Mouse (Mus musculus): ENCODE measurements around the gene Klhl40. TPM values are rescaled to one million over a fixed set of nuclear protein-coding genes. Genes with fewer than 3 reads are reported as not detected.

Klhl40 gene
- polyA plus RNA-seq, 1 experiment from 2014 or later, result 0.43 TPM

GRCm38 (mm10) chr9:121826356-121826755 is 48.9 kb downstream of the Klhl40 start:
- no peak for ATAC-seq
- no peaks in the 10 kb centered on the region for H3K27me3 ChIP-seq (replicated peaks; ENCODE audit: control insufficient read depth, insufficient read depth, low read length)
- H3K4me3 ChIP-seq (ENCODE audit: low read depth, low read length), result no peak overlapping the region
- no peak for TF ChIP-seq CTCF (IDR thresholded peaks at IDR 0.05; ENCODE audit: low read depth)
- no peak overlapping the region for H3K4me2 ChIP-seq (replicated peaks; ENCODE audit: low read depth)
- no peaks in the 10 kb centered on the region for H3K9me3 ChIP-seq (ENCODE audit: control insufficient read depth)
- H3K36me3 ChIP-seq (ENCODE audit: control insufficient read depth, insufficient read depth), result no peaks in the 10 kb centered on the region
- no peak overlapping the region for H3K27ac ChIP-seq (ENCODE audit: low read depth, low read length)
- no peaks in the 10 kb centered on the region for H3K4me1 ChIP-seq (replicated peaks; ENCODE audit: control insufficient read depth, insufficient read depth, low read length)
- no peak overlapping the region for H3K9ac ChIP-seq (ENCODE audit: low read depth, low read length)
- 90% methylated on average over 3 of the region's 3 CpGs for WGBS

- Histone ChIP-seq H3K4me1 (replicated peaks; ENCODE audit: control insufficient read depth, insufficient read depth, low read length) (no peaks in the 10 kb centered on the region), H3K36me3 (ENCODE audit: control insufficient read depth, insufficient read depth) (no peaks in the 10 kb centered on the region), H3K27me3 (replicated peaks; ENCODE audit: control insufficient read depth, insufficient read depth, low read length) (no peaks in the 10 kb centered on the region), H3K27ac (ENCODE audit: low read depth, low read length) (no peak overlapping the region), H3K9ac (ENCODE audit: low read depth, low read length) (no peak overlapping the region), H3K4me2 (replicated peaks; ENCODE audit: low read depth) (no peak overlapping the region), H3K4me3 (ENCODE audit: low read depth, low read length) (no peak overlapping the region), H3K9me3 (ENCODE audit: control insufficient read depth) (no peaks in the 10 kb centered on the region)
- WGBS, result 61% methylated on average over 6 of the region's 6 CpGs
- ATAC-seq, result no peak
- no peak for TF ChIP-seq CTCF (IDR thresholded peaks at IDR 0.05; ENCODE audit: low read depth)
These were observed 50.9 kb downstream of the Klhl40 start for GRCm38 (mm10) chr9:121828314-121828713.

DNA sequence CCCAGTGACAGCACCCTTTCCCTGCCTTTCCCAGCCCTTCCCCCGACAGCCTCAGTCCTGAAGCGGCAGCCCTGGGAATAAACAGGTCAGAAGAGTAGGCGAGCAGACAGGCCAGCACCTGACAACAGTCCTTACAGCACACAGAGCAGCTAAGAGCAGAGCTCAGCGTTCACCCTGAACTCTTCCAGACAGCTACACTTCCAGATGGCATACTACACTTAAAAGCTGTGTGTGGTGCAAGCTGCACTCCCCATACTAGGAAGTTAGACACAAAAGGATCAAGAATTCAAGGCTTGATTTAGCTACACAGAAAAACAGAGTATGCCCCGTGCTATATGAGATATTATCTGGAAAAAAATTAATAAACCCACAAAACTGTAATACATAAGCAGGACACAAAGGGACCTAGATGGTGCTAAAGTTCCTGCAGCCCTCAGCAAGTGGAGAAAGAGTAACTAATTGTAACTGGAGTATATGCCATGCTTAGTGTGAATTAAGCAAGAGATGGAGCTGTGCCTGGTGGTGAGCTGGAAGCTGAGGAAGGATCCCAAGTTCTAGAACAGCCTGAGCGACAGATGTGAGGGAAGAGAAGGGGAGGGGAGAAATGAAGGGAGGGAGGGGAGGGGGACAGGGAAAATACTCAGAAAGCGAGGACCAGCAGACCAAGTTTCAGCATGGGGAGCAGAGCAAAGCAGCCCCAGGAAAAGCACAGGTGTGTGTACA is 52.0 kb downstream of the Klhl40 start:
- H3K4me3 ChIP-seq (ENCODE audit: low read depth, low read length), result no peak overlapping the region
- no peak for TF ChIP-seq CTCF (IDR thresholded peaks at IDR 0.05; ENCODE audit: low read depth)
- no peak overlapping the region for H3K4me2 ChIP-seq (replicated peaks; ENCODE audit: low read depth)
- H3K9ac ChIP-seq (ENCODE audit: low read depth, low read length), result no peak overlapping the region
- H3K36me3 ChIP-seq (ENCODE audit: control insufficient read depth, insufficient read depth), result no peaks in the 10 kb centered on the region
- H3K27me3 ChIP-seq (replicated peaks; ENCODE audit: control insufficient read depth, insufficient read depth, low read length), result no peaks in the 10 kb centered on the region
- H3K4me1 ChIP-seq (replicated peaks; ENCODE audit: control insufficient read depth, insufficient read depth, low read length), result no peaks in the 10 kb centered on the region
- no peak overlapping the region for H3K27ac ChIP-seq (ENCODE audit: low read depth, low read length)
- H3K9me3 ChIP-seq (ENCODE audit: control insufficient read depth), result no peaks in the 10 kb centered on the region
- 68% methylated on average over 7 of the region's 7 CpGs for WGBS
- ATAC-seq, result no peak

- Histone ChIP-seq H3K27me3 (replicated peaks; ENCODE audit: control insufficient read depth, insufficient read depth, low read length) (no peaks in the 10 kb centered on the region), H3K36me3 (ENCODE audit: control insufficient read depth, insufficient read depth) (no peaks in the 10 kb centered on the region), H3K4me1 (replicated peaks; ENCODE audit: control insufficient read depth, insufficient read depth, low read length) (no peaks in the 10 kb centered on the region), H3K9me3 (ENCODE audit: control insufficient read depth) (no peaks in the 10 kb centered on the region), H3K27ac (ENCODE audit: low read depth, low read length) (no peak overlapping the region), H3K9ac (ENCODE audit: low read depth, low read length) (no peak overlapping the region), H3K4me3 (ENCODE audit: low read depth, low read length) (no peak overlapping the region), H3K4me2 (replicated peaks; ENCODE audit: low read depth) (no peak overlapping the region)
- ATAC-seq, result 0 out of 2 replicates have a peak, but pooled peaks have one; percentile 33
- peak; percentile 77 for TF ChIP-seq CTCF (IDR thresholded peaks at IDR 0.05; ENCODE audit: low read depth)
- 76% methylated on average over 6 of the region's 6 CpGs for WGBS
These were observed 53.0 kb downstream of the Klhl40 start for GRCm38 (mm10) chr9:121830243-121830955.

GRCm38 (mm10) chr9:121830956-121831293 is 53.5 kb downstream of the Klhl40 start:
- ATAC-seq, result no peak
- no peaks in the 10 kb centered on the region for H3K36me3 ChIP-seq (ENCODE audit: control insufficient read depth, insufficient read depth)
- WGBS, result 18% methylated on average over 6 of the region's 6 CpGs
- no peak overlapping the region for H3K4me3 ChIP-seq (ENCODE audit: low read depth, low read length)
- H3K4me2 ChIP-seq (replicated peaks; ENCODE audit: low read depth), result no peak overlapping the region
- TF ChIP-seq CTCF (IDR thresholded peaks at IDR 0.05; ENCODE audit: low read depth), result peak; percentile 86
- no peaks in the 10 kb centered on the region for H3K9me3 ChIP-seq (ENCODE audit: control insufficient read depth)
- H3K27ac ChIP-seq (ENCODE audit: low read depth, low read length), result no peak overlapping the region
- no peaks in the 10 kb centered on the region for H3K27me3 ChIP-seq (replicated peaks; ENCODE audit: control insufficient read depth, insufficient read depth, low read length)
- H3K9ac ChIP-seq (ENCODE audit: low read depth, low read length), result no peak overlapping the region
- H3K4me1 ChIP-seq (replicated peaks; ENCODE audit: control insufficient read depth, insufficient read depth, low read length), result no peaks in the 10 kb centered on the region

Other genes starting within 250 kb of the Klhl40 start
- 0.34 TPM in 1 of 2 replicates, not detected in the other for gene Lyzl4, start 135.5 kb upstream of the Klhl40 start, polyA plus RNA-seq (2015; fragmentation: Nextera tagmentation; extraction: Ambion mirVana)
- gene Vipr1, start 134.9 kb upstream of the Klhl40 start, polyA plus RNA-seq (2015; fragmentation: Nextera tagmentation; extraction: Ambion mirVana), result 22.8 and 23.3 TPM in 2 replicates
- 42.4 and 47.8 TPM in 2 replicates for gene Sec22c, start 72.1 kb upstream of the Klhl40 start, polyA plus RNA-seq (2015; fragmentation: Nextera tagmentation; extraction: Ambion mirVana)
- 144 and 145 TPM in 2 replicates for gene Ss18l2, start 67.3 kb upstream of the Klhl40 start, polyA plus RNA-seq (2015; fragmentation: Nextera tagmentation; extraction: Ambion mirVana)
- gene Nktr, start 58.4 kb upstream of the Klhl40 start, polyA plus RNA-seq (2015; fragmentation: Nextera tagmentation; extraction: Ambion mirVana), result 32.5 and 35.6 TPM in 2 replicates
- 6.2 and 6.8 TPM in 2 replicates for gene Zfp651, start 18.3 kb upstream of the Klhl40 start, polyA plus RNA-seq (2015; fragmentation: Nextera tagmentation; extraction: Ambion mirVana)
- gene Hhatl, start 14.9 kb downstream of the Klhl40 start, polyA plus RNA-seq (2015; fragmentation: Nextera tagmentation; extraction: Ambion mirVana), result 1.3 and 1.6 TPM in 2 replicates
- 0.14 and 0.31 TPM in 2 replicates for gene Ccdc13, start 61.9 kb downstream of the Klhl40 start, polyA plus RNA-seq (2015; fragmentation: Nextera tagmentation; extraction: Ambion mirVana)
- gene Higd1a, start 80.8 kb downstream of the Klhl40 start, polyA plus RNA-seq (2015; fragmentation: Nextera tagmentation; extraction: Ambion mirVana), result 162 and 186 TPM in 2 replicates
- 1.0 and 1.1 TPM in 2 replicates for gene Ackr2, start 120.7 kb downstream of the Klhl40 start, polyA plus RNA-seq (2015; fragmentation: Nextera tagmentation; extraction: Ambion mirVana)
- gene Cyp8b1, start 138.7 kb downstream of the Klhl40 start, polyA plus RNA-seq (2015; fragmentation: Nextera tagmentation; extraction: Ambion mirVana), result 2.1 and 3.3 TPM in 2 replicates
- gene Fam198a, start 173.4 kb downstream of the Klhl40 start, polyA plus RNA-seq (2015; fragmentation: Nextera tagmentation; extraction: Ambion mirVana), result 0.90 and 1.0 TPM in 2 replicates
- 5.7 and 7.3 TPM in 2 replicates for gene Pomgnt2, start 219.5 kb downstream of the Klhl40 start, polyA plus RNA-seq (2015; fragmentation: Nextera tagmentation; extraction: Ambion mirVana)

Data from intestine, postnatal 0 days (tissue).